Mouse (Mus musculus) lung, postnatal 4 days (tissue): ENCODE data around the gene Bcar3.
A peak's percentile ranks its signal among the peaks of the same experiment; 100 is the strongest.
"Not testable (repeated sequence)": the region's sequence is repeated elsewhere in the genome, so short reads cannot be mapped to it uniquely, and the experiment has no call there.

Experiments used
- DNase-seq, 2 experiments: peaks; one replicate each; pipeline ENCODE4 v3.0.0; 2021

The Bcar3 gene

GRCm38 (mm10) chr3:122293954-122294850, at the start of gene Bcar3:
Gene Bcar3, plus strand, starts transcription at chr3:122294136.
- DNase-seq: peak; percentile 90 to 92

GRCm38 (mm10) chr3:122244759-122245158, 49.2 kb upstream of the Bcar3 start:
- DNase-seq: no peak

GRCm38 (mm10) chr3:122245215-122245877, 48.6 kb upstream of the Bcar3 start, which contains the start of gene Gclm:
Gene Gclm, plus strand, starts transcription at chr3:122245557.
- peak; percentile 94 to 97 for DNase-seq

- DNase-seq: peak; percentile 76 to 79
Measured at GRCm38 (mm10) chr3:122245878-122246332, 48.0 kb upstream of the Bcar3 start.

- no peak for DNase-seq
Measured at GRCm38 (mm10) chr3:122246406-122246805, 47.5 kb upstream of the Bcar3 start.

- no peak for DNase-seq
Measured at GRCm38 (mm10) chr3:122246986-122247767, 46.8 kb upstream of the Bcar3 start.

- DNase-seq: no peak
Measured at GRCm38 (mm10) chr3:122247768-122248100, 46.2 kb upstream of the Bcar3 start.

GRCm38 (mm10) chr3:122252466-122253253, 41.3 kb upstream of the Bcar3 start:
- DNase-seq: no peak

GRCm38 (mm10) chr3:122254050-122254449, 39.9 kb upstream of the Bcar3 start:
- DNase-seq: not testable (repeated sequence)

GRCm38 (mm10) chr3:122269986-122270385, 23.9 kb upstream of the Bcar3 start:
- no peak for DNase-seq

GRCm38 (mm10) chr3:122272565-122272964, 21.4 kb upstream of the Bcar3 start:
- not testable (repeated sequence) for DNase-seq

- no peak for DNase-seq
Measured at GRCm38 (mm10) chr3:122273407-122274240, 20.3 kb upstream of the Bcar3 start.

GRCm38 (mm10) chr3:122274241-122275024, 19.5 kb upstream of the Bcar3 start, which contains the start of gene Dnttip2:
Gene Dnttip2, plus strand, starts transcription at chr3:122274388.
- DNase-seq: peak; percentile 95 to 97

GRCm38 (mm10) chr3:122275111-122275510, 18.8 kb upstream of the Bcar3 start:
- DNase-seq: no peak

GRCm38 (mm10) chr3:122287195-122287594, 6.7 kb upstream of the Bcar3 start:
- no peak for DNase-seq

- no peak for DNase-seq
Measured at GRCm38 (mm10) chr3:122288613-122289195, 5.2 kb upstream of the Bcar3 start.

GRCm38 (mm10) chr3:122289344-122289743, 4.6 kb upstream of the Bcar3 start:
- not testable (repeated sequence) for DNase-seq

- DNase-seq: peak; percentile 50 to 63
Measured at GRCm38 (mm10) chr3:122290696-122291095, 3.2 kb upstream of the Bcar3 start.

- peak; percentile 36 to 65 for DNase-seq
Measured at GRCm38 (mm10) chr3:122291828-122292227, 2.1 kb upstream of the Bcar3 start.
